Mouse (Mus musculus) heart, embryonic 12.5 days (tissue): ENCODE data around the gene Pip5k1a. TPM values are rescaled to one million over a fixed set of nuclear protein-coding genes. Genes with fewer than 3 reads are reported as not detected.

Experiments
- ATAC-seq: fragments of 200-750 bp; cut with Nextera tagmentation; 2 replicates; pipeline ENCODE4 v1.8.0; 2017; ENCODE audit warnings: moderate TSS enrichment, moderate library complexity; ENCODE audit not compliant: insufficient number of reproducible peaks, low FRiP score
- H3K27ac ChIP-seq: fragments of 300-500 bp; sonication (generic); 2 replicates; pipeline ENCODE4 v1.5.1; 2016; ENCODE audit warnings: mild to moderate bottlenecking, moderate library complexity; ENCODE audit not compliant: poor library complexity, severe bottlenecking
- H3K27me3 ChIP-seq: fragments of 300-500 bp; sonication (generic); replicated peaks from 2 replicates; pipeline ENCODE4 v1.6.1; 2016; ENCODE audit warnings: mild to moderate bottlenecking, moderate library complexity
- H3K36me3 ChIP-seq: fragments of 300-500 bp; sonication (generic); 2 replicates; pipeline ENCODE4 v1.6.1; 2016; ENCODE audit warnings: mild to moderate bottlenecking, moderate library complexity
- H3K4me1 ChIP-seq: fragments of 300-500 bp; sonication (generic); replicated peaks from 2 replicates; pipeline ENCODE4 v1.6.1; 2016; ENCODE audit warnings: mild to moderate bottlenecking
- H3K4me2 ChIP-seq: fragments of 300-500 bp; sonication (generic); 2 replicates; pipeline ENCODE4 v1.6.1; 2016; ENCODE audit warnings: mild to moderate bottlenecking, moderate library complexity
- H3K4me3 ChIP-seq: fragments of 300-500 bp; sonication (generic); 2 replicates; pipeline ENCODE4 v1.5.1; 2016; ENCODE audit warnings: mild to moderate bottlenecking
- H3K9ac ChIP-seq: fragments of 300-500 bp; sonication (generic); 2 replicates; pipeline ENCODE4 v1.6.1; 2016; ENCODE audit warnings: mild to moderate bottlenecking, moderate library complexity
- H3K9me3 ChIP-seq: fragments of 300-500 bp; sonication (generic); replicated peaks from 2 replicates; pipeline ENCODE4 v1.6.1; 2016; ENCODE audit warnings: mild to moderate bottlenecking, moderate library complexity
- WGBS: fragments of 180-500 bp; shearing (Covaris S2); methylation state at CpG from one replicate; pipeline ENCODE4 v1.1.7; 2016; 5-methylcytosine and 5-hydroxymethylcytosine counted together
- polyA plus RNA-seq: library from polyadenylated mRNA; unstranded; fragments of >200 nt; fragmentation: Nextera tagmentation; extraction: Ambion mirVana; gene quantifications from 2 replicates; pipeline ENCODE4 v1.2.1, GENCODE M21; 2016

Pip5k1a gene
- polyA plus RNA-seq, 1 experiment from 2014 or later, result 18.2 TPM

GRCm38 (mm10) chr3:95066095-95066494, 40.6 kb downstream of the Pip5k1a start:
- H3K4me2 ChIP-seq, result no peak overlapping the region
- no peak overlapping the region for H3K9ac ChIP-seq
- WGBS, result 89% methylated on average over 6 of the region's 6 CpGs
- 0 out of 2 replicates have a peak, but pooled peaks have one; percentile 33 for ATAC-seq
- H3K9me3 ChIP-seq, result no peaks in the 10 kb centered on the region
- H3K27me3 ChIP-seq, result no peaks in the 10 kb centered on the region
- peaks cover 96% of the 10 kb centered on the region for H3K36me3 ChIP-seq
- H3K27ac ChIP-seq, result no peak overlapping the region
- no peak overlapping the region for H3K4me3 ChIP-seq
- H3K4me1 ChIP-seq, result peaks cover 9% of the 10 kb centered on the region; the same call in 1 of the 2 replicates

DNA sequence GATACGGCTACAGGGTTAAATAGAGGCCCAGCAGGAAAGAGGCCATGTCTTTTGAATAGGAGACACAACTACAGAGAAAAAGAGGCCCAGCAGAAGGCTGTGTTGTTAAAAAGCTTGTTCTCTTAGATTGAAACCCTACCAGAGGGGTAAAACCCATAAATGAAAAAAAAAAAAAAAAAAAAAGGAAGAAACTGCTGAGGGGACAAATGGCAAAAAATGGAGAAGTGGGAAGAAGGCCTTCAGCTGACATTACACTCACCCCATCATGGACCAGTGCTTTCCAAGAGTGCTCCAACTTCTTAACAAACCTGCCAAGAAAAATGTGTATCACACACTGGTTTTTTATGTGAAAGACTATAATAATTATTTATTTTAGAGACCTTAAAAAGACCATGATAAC, 41.2 kb downstream of the Pip5k1a start:
- peaks cover 96% of the 10 kb centered on the region for H3K36me3 ChIP-seq
- H3K4me1 ChIP-seq, result peaks cover 9% of the 10 kb centered on the region; the same call in 1 of the 2 replicates
- H3K4me2 ChIP-seq, result no peak overlapping the region
- WGBS, result 80% methylated on average over 1 of the region's 1 CpGs
- H3K27me3 ChIP-seq, result no peaks in the 10 kb centered on the region
- no peak overlapping the region for H3K4me3 ChIP-seq
- H3K27ac ChIP-seq, result no peak overlapping the region
- no peaks in the 10 kb centered on the region for H3K9me3 ChIP-seq
- H3K9ac ChIP-seq, result no peak overlapping the region
- ATAC-seq, result no peak

GRCm38 (mm10) chr3:95063741-95064140, 43.0 kb downstream of the Pip5k1a start:
- no peak for ATAC-seq
- H3K4me1 ChIP-seq, result peaks cover 9% of the 10 kb centered on the region; the same call in 1 of the 2 replicates
- no peak overlapping the region for H3K4me3 ChIP-seq
- no peak overlapping the region for H3K27ac ChIP-seq
- H3K9ac ChIP-seq, result no peak overlapping the region
- H3K36me3 ChIP-seq, result peaks cover 98% of the 10 kb centered on the region
- 92% methylated on average over 4 of the region's 4 CpGs for WGBS
- no peak overlapping the region for H3K4me2 ChIP-seq
- H3K27me3 ChIP-seq, result no peaks in the 10 kb centered on the region
- no peaks in the 10 kb centered on the region for H3K9me3 ChIP-seq

- peak overlapping the region; percentile 7; the same call in 1 of the 2 replicates for H3K9ac ChIP-seq
- H3K4me3 ChIP-seq, result no peak overlapping the region
- peaks cover 56% of the 10 kb centered on the region for H3K36me3 ChIP-seq
- no peak for ATAC-seq
- H3K27me3 ChIP-seq, result no peaks in the 10 kb centered on the region
- WGBS, result 80% methylated on average over 8 of the region's 8 CpGs
- no peak overlapping the region for H3K4me2 ChIP-seq
- peaks cover 31% of the 10 kb centered on the region for H3K4me1 ChIP-seq
- H3K9me3 ChIP-seq, result no peaks in the 10 kb centered on the region
- H3K27ac ChIP-seq, result no peak overlapping the region
Measured at GRCm38 (mm10) chr3:95058078-95058477, 48.7 kb downstream of the Pip5k1a start.

DNA sequence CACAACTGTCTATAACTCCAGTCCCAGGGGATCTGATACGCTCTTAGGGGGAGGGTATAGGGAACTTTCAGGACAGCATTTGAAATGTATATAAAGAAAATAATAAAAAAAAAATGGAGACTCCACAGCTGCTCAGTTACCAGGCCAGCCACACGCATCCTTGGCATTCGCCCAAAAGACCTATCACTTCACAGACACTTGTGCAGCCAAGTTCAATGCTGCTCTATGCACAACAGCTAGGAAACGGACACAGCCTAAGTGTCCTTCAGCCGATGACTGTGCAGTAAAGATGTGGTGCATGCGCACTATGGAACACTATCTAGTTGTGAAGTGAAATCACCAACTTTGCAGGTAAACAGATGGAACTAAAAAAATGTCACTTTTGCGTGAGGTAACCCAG, 50.5 kb downstream of the Pip5k1a start:
- WGBS, result 67% methylated on average over 7 of the region's 7 CpGs

DNA sequence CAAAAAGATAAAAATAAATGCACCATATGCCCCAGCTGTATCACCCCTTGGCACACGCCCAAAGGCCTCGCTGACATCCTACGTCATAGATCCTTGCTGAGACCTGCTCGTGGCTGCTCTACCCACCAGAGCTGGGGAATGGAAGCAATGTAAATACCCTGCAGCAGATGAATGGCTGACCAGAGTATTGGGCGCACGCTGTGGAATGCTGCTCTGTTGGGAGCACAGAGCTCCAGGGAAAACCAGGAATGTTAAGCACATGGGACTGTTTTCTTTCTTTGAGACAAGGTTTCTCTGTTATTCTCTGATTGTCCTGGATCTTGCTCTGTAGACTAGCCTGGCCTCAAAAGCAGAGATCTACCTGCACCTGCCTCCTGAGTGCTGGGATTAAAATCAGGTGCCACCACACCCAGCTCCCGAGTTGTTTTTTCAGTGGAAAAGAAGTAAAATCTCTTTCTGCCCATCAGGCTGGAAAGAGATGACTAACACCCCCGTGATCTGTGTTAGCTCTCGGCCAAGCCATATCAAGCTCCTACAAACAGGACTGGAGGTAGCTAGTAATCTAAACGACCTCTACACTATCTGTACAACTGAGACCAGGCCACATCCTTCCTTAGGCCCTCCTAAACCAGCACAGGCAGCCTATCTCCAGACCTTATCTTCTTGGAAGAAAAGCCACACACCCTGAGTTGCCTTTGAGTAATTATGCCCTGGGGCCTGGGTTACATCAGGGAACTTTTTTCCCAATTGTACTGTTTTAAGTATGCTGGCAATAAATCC, 52.1 kb downstream of the Pip5k1a start:
- no peaks in the 10 kb centered on the region for H3K9me3 ChIP-seq
- ATAC-seq, result peak; percentile 75
- H3K27me3 ChIP-seq, result no peaks in the 10 kb centered on the region
- peak overlapping the region; percentile 91 for H3K27ac ChIP-seq
- H3K4me2 ChIP-seq, result peak overlapping the region; percentile 20
- 5% methylated on average over 10 of the region's 10 CpGs for WGBS
- peaks cover 26% of the 10 kb centered on the region for H3K4me1 ChIP-seq
- H3K4me3 ChIP-seq, result no peak overlapping the region
- H3K36me3 ChIP-seq, result peaks cover 22% of the 10 kb centered on the region
- H3K9ac ChIP-seq, result no peak overlapping the region

More for the DNA sequence above, 50.5 kb downstream of the Pip5k1a start:
- H3K36me3 ChIP-seq, result peaks cover 38% of the 10 kb centered on the region
- H3K9ac ChIP-seq, result no peak overlapping the region
- H3K4me1 ChIP-seq, result peaks cover 26% of the 10 kb centered on the region
- H3K27ac ChIP-seq, result no peak overlapping the region; the same call in 1 of the 2 replicates
- no peak overlapping the region for H3K4me3 ChIP-seq
- no peak for ATAC-seq
- H3K9me3 ChIP-seq, result no peaks in the 10 kb centered on the region
- no peak overlapping the region for H3K4me2 ChIP-seq
- no peaks in the 10 kb centered on the region for H3K27me3 ChIP-seq

DNA sequence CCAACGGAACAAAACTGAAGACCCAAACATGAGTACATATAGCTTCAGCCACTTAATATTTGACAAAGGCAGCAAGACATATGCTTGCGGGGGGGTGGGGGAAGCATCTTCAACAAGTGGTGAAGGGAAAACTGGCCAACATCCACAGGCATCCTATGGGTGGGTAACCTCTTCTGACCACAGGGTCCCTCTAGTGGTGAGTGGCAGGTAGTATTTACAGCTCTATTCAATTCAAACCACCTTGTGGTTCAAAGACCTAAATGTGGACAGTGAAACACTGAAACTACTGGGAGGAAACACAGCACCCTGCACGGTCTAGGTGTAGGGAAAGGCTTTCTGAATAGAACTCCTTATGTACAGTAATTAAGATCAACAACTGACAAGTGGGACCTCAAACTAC, 53.0 kb downstream of the Pip5k1a start:
- Histone ChIP-seq H3K4me2 (no peak overlapping the region), H3K4me1 (peaks cover 26% of the 10 kb centered on the region), H3K27me3 (no peaks in the 10 kb centered on the region), H3K4me3 (no peak overlapping the region), H3K9me3 (no peaks in the 10 kb centered on the region), H3K27ac (peak overlapping the region; percentile 77; the same call in 1 of the 2 replicates), H3K9ac (no peak overlapping the region), H3K36me3 (peaks cover 12% of the 10 kb centered on the region)
- 38% methylated on average over 3 of the region's 3 CpGs for WGBS
- no peak for ATAC-seq

DNA sequence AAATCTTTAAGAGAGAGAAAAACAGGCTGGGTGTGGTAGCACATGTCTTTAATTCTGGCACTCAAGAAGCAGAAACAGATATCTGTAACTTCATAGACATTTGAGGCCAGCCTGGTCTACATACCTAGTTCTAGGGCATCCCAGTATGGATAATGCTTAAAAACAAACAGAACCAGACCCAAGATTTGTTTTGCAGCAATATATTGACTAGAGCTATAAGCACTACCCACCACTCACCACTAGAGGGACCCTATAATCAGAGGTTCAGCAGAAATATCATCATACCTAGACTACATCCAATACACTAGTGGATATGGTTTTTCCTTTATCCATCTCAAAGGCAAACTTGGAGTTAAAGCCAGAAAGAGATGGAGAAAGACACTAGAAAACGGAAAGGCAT, 53.8 kb downstream of the Pip5k1a start:
- WGBS, result 38% methylated on average over 1 of the region's 1 CpGs
- Histone ChIP-seq H3K36me3 (peaks cover 6% of the 10 kb centered on the region), H3K27me3 (no peaks in the 10 kb centered on the region), H3K4me3 (no peak overlapping the region), H3K27ac (no peak overlapping the region), H3K9me3 (no peaks in the 10 kb centered on the region), H3K9ac (no peak overlapping the region), H3K4me1 (peaks cover 29% of the 10 kb centered on the region), H3K4me2 (no peak overlapping the region)
- no peak for ATAC-seq

DNA sequence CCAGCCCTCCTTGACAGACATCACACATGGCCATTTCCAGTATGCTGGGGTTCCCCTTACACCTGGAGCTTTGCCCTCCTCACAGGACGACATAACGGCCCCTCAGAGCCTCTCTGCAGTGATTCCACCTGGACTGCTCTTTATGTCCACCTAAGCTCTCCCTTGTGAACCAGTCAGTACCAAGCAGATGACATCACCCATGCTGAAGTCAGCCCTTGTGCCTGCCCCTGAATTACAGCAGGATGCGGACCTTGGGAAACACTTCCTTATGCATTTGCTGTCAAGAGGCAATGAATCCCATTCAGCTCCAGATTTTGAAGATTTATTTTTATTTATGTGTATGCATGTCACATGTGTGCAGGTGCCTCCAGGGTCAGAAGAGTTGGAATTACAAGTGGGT, 58.8 kb downstream of the Pip5k1a start:
- no peaks in the 10 kb centered on the region for H3K36me3 ChIP-seq
- 0 out of 2 replicates have a peak, but pooled peaks cover 3% of the 10 kb centered on the region for H3K4me1 ChIP-seq
- no peak overlapping the region for H3K4me2 ChIP-seq
- no peaks in the 10 kb centered on the region for H3K27me3 ChIP-seq
- no peak overlapping the region for H3K4me3 ChIP-seq
- ATAC-seq, result no peak
- 72% methylated on average over 3 of the region's 3 CpGs for WGBS
- H3K9me3 ChIP-seq, result no peaks in the 10 kb centered on the region
- H3K27ac ChIP-seq, result no peak overlapping the region
- H3K9ac ChIP-seq, result no peak overlapping the region

DNA sequence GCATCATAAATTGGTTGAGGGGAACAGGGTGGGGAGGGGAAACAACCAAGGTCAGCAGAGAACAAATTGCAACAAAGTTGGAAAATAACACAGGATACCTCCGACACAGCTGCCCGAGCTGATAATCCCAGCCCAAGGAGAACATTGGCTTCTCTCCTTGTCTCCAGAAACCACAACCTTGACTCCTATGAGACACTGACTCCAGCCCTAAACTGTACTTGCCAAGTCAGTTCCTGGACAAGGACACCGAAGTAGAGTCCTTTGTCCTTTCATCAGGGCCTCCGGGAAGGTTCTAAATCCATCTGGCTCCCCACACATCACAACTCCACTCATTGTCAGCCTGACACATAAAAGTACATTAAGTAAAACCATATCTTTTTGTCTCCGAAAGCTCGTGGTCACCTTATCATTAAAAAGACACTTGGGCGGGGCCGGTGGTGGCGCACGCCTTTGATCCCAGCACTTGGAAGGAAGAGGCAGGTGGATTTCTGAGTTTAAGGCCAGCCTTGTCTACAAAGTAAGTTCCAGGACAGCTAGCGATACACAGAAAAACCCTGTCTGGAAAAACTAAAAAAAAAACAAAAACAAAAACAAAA, 60.2 kb downstream of the Pip5k1a start:
- Histone ChIP-seq H3K27me3 (no peaks in the 10 kb centered on the region), H3K4me3 (no peak overlapping the region), H3K36me3 (no peaks in the 10 kb centered on the region), H3K27ac (no peak overlapping the region), H3K4me2 (no peak overlapping the region), H3K9me3 (no peaks in the 10 kb centered on the region), H3K4me1 (peaks cover 5% of the 10 kb centered on the region), H3K9ac (no peak overlapping the region)
- ATAC-seq, result no peak
- 70% methylated on average over 11 of the region's 11 CpGs for WGBS

DNA sequence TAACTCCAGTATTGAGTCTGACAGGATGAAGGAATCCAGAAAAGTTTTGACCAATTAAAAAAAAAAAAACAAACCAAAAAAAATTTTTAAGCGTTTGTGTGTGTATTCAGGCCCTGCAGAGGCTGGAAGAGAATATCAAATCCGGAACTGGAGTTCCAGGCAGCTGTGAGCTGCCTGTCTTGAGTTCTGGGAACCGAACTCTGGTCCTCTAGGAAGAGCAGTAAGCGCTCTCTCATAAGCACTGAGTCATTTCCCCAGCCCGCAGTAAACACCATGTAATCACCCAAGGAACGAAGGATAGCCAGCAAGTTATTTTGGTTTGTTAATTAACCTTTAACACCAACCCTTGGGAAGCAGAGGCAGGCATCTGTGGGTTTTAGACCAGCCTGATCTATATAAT, 63.5 kb downstream of the Pip5k1a start:
- H3K4me3 ChIP-seq, result no peak overlapping the region
- peaks cover 5% of the 10 kb centered on the region; the same call in 1 of the 2 replicates for H3K36me3 ChIP-seq
- no peak overlapping the region for H3K9ac ChIP-seq
- H3K9me3 ChIP-seq, result no peaks in the 10 kb centered on the region
- ATAC-seq, result no peak
- no peak overlapping the region for H3K27ac ChIP-seq
- no peaks in the 10 kb centered on the region for H3K27me3 ChIP-seq
- WGBS, result 74% methylated on average over 6 of the region's 6 CpGs
- peaks cover 8% of the 10 kb centered on the region for H3K4me1 ChIP-seq
- H3K4me2 ChIP-seq, result no peak overlapping the region
